Mouse (Mus musculus) heart, postnatal 36 days (tissue): Measurements from ENCODE around the gene Pnma1. TPM values are rescaled to one million over a fixed set of nuclear protein-coding genes. Genes with fewer than 3 reads are reported as not detected.

ENCODE experiments used
- DNase-seq, 2 experiments: peaks; one replicate each; pipeline ENCODE4 v3.0.0; 2021 to 2022
- intact Hi-C: fragments of 180-260 bp; cut with DNase I; formaldehyde crosslinking; loops from one replicate; pipeline ENCODE4 v1.15.1; 2025
- total RNA-seq, 2 experiments: library from RNA; stranded (reverse); gene quantifications; 2 replicates each; pipeline ENCODE4 v1.2.3; 2021

Pnma1 gene
- total RNA-seq, 2 experiments from 2014 or later, result 0.11 to 0.22 TPM

DNA sequence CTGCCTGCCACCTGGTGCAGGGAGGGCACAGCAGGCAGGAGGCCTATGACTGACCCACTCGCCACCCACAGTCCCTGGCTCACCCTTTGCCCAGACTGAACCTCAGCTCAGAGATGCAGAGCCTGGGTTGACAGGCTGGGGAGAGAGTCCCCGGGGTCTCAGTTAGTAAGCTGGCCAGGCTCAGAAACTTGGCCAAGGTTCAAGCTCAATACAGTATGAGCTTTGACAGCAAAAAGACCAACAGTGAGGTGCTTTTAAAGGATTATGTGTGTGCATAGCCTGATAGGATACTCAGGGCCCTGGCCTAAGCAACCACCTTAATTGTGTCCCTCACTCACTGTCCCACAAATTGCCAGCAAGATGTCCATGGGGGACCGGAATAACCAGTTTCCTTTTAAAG, 31.8 kb upstream of the Pnma1 start:
- no peak for DNase-seq
- intact Hi-C loops, result no loop called here

DNA sequence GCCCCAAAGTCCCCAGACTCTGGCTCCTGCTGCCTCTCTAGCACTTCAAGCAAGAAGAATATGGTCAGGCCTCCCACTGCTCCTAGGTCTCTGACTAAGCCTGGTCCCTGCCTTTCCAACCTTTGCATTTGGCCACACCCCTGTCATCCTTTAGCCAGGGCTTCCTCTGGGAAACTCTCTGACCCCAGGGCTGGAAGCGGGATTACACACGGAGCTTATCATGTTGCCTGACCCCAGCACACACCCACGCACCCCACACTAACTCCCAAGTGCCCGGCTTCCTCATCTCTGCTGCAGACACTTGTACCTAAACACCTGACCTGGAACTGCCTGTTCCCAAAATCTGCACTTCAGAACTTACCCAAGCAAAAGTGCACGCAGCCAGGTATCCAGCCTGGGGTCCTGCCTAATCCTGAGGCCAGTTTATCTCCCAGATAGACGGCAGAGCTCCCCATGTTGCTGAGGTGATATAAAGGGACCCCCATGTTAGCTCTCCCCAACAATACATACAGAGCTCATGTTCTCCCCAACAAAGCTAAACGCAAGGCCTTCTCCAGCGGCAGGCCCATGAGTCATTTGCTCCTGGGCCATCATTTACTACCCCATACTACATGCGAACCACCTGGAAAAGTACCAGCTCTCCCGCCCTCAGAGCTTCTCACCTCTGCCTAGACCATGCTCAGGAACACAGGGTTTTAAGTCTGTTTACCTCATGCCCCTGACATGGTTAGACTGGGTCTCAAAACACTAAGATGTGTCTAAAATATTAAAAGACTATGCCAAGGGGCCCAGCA, 30.6 kb upstream of the Pnma1 start:
- intact Hi-C loops, result no loop called here

DNA sequence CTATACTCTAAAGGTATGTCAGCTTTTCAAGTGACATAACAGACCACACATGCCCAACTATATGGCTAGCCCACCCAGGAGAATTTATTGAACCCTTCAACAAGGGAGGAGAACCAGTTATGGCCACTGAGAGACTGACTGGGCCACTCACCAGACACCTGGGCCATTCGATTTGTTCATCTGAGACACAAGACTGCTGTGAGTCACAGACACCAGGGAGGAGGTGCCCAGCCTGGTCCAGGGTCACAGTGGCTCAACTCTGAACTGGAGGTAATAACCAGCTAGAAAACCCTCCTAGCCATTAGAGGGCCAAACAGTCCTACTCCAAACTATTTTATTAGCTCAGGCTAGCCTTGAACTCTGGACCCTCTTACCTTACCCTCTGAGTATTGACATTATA, 29.8 kb upstream of the Pnma1 start:
- no peak for DNase-seq
- intact Hi-C loops, result no loop called here

More for the DNA sequence above, 30.6 kb upstream of the Pnma1 start:
- DNase-seq, result no peak

DNA sequence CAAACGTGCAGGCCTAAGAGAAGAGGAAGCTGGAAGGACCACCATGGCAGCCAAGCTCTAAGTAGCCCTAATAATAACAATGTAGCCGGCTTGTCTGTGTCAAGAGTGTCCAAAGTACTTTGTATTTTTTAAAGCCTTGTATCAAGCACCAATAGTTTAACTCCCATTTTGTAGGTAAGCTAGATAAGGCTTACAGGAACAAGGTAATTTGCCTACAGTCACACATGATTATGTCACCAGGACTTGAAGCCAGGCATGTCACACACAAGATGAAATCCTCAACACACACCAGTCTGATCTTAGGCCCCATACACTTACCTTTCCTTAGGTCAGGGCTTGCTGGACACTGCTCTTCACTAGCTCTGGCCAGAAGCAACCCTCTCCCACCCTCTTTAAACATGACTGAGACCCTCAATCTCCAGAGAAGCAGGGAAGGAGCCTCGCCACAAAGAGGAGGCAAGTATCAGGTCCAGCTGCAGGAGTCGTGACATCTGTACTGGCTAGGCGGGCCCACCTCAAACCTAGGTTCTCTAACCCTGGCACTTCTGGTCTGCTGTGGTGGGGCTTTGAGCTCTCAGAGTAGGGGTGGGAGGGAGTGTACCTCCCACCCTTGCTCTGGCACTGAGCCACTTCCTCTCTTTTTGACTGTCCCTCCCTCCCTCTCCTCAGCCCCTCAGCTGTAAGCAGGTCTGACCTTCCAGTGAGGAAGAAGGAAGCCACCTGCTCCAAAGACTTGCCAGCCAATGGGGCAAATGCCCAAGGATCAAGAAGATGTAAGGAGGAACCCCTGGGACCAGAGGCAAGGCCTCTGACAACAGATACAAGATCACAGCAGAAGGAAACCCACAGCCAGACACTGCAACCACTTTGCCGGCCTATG, 28.8 kb upstream of the Pnma1 start:
- intact Hi-C loops, result loop anchor here (1.0 kb wide), 1 partner anchor 15 kb away; no protein-coding TSS in a partner anchor
- DNase-seq, result no peak

DNA sequence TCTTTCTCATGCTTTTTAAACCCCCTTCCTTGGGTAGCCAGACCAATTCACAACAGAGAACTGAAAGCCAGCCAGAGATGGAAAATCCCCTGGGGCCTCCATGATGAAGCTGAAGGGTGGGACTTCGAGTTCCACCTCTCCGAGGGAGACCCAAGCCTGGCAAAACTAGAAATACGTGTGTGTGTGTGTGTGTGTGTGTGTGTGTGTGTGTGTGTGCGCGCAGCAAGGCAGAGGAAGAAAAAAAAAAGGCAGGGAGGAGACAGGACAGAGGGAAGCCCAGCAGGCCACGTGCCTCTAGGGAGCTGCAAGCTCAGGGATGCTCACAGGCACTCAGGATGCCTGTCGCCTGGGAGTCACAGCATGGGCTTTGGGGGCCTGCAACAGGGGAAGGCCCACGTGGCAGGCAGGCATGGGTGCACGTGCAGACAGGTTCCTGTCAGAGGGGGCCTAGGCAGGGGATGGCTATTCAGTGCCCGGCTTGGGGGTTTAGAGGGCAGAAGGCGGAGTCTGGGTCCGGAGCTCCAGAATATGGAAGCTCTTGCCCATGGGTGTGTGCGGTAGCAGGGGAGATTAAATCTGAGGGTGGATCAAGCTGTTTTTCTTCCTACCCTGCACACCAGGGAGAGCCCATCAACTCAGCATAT, 28.0 kb upstream of the Pnma1 start:
- peak in 1 of 2 experiments; percentile 50 for DNase-seq
- intact Hi-C loops, result loop anchor here (1.0 kb wide), 1 partner anchor 16 kb away; no protein-coding TSS in a partner anchor

DNA sequence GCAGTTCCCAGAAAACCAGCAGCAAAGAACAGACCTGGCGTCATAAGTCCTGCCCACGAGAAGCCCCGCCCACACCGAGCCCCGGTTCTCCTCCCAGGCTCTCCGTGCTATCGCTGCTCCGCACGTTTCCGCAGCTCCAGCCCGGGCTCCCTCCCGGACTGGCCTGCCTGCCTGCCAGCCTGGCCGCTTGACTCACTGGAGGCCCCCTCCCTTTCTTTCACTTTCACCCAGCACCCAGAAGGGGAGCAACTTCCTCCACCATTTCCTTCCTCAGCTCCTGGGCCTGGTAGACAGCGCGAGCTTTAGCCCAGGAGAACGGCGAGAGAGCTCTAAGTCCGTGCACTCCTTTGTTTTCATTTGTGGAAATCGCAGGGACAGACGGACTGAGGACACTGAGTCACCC, 27.4 kb upstream of the Pnma1 start:
- DNase-seq, result peak; percentile 87 to 88

DNA sequence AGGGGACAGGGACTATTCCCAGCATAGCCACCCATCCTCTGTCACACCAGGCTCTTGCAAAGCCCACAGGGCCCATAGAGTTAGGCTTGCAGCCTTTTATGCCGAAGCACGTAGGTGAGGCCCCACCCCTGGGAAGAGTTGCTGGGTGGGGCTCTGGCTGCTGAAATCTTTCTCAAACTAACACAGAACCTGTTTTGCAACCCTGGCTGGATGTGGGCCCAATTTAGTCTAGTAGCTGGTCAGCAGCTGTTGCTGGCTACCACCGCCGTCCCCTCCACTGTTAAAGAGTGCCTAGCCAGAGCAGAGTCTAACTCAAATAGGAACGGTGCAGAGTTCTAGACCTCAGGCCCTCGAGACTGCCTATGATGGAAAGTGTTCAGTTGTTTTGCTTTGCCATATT, 26.6 kb upstream of the Pnma1 start:
- peak; percentile 75 to 79 for DNase-seq
- intact Hi-C loops, result loop anchor here (1.0 kb wide), 1 partner anchor 44 kb away; no protein-coding TSS in a partner anchor

More for the DNA sequence above, 27.4 kb upstream of the Pnma1 start:
- intact Hi-C loops, result loop anchor here (1.0 kb wide), 1 partner anchor 17 kb away; no protein-coding TSS in a partner anchor

DNA sequence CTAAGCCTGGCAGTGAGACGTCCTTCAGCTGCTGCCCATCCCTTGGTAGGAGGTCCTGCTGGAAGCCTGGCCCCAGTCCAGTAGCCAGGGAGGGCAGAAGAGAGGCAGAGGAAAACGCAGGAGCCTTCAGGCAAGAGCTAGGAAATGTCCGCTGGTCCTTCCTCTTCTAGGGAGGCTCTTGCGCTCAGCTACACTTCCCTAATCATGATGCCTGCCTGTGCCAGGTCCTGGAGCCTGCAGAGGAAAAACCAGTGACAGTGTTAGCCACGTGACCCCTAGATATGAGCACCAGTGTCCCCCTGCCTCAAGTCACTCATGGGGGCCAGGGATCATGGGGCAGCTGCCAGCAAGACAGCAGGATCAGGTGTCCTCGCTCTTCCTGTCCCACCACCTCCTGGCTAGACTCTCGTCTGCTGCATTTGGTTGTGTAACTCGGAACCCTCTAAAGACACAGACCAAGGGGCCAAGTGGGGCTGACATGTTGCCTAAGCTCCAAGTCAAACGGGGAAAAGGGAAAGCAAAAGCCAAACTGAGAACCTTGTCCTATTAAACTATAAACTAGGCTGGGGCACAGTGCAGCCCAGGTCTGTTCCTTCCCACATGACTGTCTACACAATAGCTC, 26.0 kb upstream of the Pnma1 start:
- peak in 1 of 2 experiments; percentile 60 for DNase-seq
- intact Hi-C loops, result loop anchor here (1.0 kb wide), 1 partner anchor 45 kb away; no protein-coding TSS in a partner anchor

DNA sequence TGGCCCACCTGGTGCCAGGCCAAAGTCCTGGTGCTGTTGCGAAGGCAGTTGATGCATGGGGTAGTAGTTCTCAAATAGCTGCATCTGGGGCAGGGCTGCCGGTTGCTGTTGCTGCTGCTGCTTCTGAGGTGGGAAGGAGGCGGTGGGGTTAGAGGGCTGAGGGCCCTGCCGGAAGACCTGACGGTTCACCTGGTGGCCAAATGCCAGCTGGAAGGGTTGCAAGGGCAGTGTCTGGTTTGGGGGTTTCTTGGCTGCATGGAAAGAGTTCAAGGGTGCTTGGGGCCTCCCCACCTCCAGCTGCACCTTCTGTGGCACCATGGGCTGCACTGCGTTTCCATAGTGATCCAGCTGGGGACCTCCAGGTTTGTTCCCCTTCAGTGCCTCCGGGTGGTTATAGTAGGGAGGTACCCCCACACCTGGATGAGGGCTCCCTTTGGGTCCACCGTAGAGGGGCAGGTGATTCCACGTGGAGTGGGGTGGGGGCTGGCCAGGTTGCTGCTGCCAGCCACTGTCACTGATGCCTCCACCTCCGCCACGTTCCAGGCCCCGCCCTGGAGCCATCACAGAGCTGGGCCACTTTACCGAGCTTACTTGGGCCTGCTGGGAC, 25.1 kb upstream of the Pnma1 start:
- DNase-seq, result no peak
- intact Hi-C loops, result no loop called here

DNA sequence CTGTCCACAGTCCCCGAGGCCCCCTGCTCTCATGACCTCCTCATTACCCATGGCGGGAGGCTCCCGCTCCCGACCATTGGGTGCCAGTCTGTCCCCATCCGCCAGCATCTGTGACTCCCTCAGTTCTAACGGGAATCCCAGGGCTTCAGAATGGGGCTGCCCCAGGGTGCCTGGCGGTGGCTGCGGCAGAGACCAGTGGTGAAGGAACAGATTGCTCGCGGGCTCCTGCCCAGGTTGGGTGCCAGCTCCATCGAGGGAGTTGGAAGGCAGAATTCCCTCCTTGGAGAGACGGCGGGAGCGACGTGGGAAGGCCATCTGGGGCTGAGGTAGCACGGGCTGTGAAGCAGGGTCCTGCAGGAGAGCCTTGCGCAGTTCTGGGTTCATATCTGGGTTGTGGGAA, 24.6 kb upstream of the Pnma1 start:
- DNase-seq, result no peak

DNA sequence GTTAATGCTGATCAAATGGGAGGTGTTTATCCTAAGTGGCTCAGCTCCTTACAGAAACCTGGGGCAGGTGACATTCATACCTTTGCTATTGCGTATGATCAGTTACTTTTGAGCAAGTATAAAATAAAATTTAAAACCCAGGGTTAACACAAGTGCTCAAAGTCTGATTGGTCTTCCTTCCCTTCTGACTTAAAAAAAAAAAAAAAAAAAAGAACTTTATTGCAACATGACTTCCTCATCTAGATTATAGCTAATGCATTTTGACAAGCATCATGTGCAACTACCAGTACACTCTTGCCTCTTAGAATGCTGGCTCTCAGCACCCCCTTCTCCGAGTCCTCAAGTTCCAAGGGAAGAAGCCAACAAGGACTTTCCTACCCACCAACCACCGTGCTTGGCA, 23.9 kb upstream of the Pnma1 start:
- no peak for DNase-seq
- intact Hi-C loops, result no loop called here

More for the DNA sequence above, 24.6 kb upstream of the Pnma1 start:
- intact Hi-C loops, result no loop called here

DNA sequence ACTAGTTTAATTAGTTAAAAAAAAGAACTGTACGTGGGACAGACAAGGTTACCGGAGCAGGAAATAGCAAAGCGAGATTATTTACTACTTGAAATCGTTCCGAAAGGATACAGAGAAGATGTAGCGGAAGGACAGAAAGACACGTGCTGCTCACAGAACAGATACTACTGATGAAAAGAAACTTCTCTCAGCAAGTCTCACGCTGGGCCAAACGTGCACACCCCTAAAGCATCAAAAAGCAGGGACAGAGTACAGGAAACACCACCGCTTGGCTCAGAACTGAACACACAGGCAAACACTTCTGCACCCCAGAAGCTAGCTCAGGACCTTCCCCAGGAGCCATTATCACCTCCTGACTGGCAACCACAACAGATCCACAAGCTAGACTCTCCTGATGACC, 22.3 kb upstream of the Pnma1 start:
- intact Hi-C loops, result no loop called here
- DNase-seq, result no peak

DNA sequence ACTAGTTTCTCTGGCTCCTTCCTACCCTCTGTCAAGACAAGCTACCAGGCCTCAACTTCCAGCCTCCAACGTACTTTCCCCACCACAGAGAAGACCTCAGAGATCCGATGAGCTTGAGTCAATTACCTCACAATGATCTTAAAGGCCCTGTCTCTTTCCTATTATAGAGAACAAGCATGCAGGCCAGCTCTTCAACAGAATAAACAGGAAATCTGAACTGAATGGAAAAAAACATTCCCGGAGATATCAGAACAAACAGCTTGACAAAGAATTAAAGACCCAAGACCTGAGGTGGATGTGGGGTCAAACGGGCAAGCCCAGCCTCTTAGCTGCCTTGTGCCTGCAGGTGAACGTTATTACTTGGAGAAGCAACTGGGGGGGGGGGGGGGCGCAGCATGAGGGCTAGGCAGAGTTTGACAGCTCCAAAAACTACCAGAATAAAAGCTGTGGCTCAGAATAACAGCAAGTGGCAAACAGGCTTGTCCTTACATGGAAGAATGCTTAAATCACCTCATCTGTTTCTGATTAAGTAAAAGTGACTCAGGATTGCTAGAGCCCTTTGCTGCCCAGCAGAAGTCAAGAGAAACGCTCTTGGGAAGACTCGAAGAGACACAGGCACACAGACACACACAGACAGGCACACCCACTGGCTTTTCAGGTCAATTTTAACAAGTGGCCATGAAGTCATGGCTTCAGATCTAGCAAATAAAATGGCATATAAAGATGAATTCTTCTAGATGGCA, 17.5 kb upstream of the Pnma1 start:
- DNase-seq, result no peak
- intact Hi-C loops, result no loop called here

DNA sequence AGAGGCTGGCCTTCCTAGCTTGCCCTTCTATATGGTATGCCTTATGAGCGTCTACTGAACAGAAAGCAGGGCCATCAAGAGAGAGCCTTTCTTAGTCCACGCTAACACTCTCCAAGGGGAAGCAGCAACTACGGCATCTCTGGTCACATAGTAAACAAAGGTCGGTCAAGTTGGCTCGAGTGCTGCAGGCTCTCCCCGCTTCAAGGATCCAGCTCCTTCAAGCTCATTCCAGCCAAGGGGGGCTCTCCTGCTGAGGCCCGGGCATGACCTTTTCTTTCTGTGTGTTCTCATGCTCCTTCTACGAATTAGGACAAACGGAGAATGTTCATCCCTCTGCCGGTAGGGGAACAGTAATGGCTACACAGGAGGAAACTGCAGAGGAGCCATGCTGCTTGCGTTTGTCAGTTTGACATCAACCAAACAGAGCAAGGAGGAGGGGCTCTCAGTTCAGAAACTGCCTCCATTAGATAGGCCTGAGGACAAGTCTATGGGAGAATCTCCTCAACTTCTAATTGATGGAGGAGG, 15.4 kb upstream of the Pnma1 start:
- no peak for DNase-seq
- intact Hi-C loops, result loop anchor here (1.0 kb wide), 1 partner anchor 86 kb away; no protein-coding TSS in a partner anchor

DNA sequence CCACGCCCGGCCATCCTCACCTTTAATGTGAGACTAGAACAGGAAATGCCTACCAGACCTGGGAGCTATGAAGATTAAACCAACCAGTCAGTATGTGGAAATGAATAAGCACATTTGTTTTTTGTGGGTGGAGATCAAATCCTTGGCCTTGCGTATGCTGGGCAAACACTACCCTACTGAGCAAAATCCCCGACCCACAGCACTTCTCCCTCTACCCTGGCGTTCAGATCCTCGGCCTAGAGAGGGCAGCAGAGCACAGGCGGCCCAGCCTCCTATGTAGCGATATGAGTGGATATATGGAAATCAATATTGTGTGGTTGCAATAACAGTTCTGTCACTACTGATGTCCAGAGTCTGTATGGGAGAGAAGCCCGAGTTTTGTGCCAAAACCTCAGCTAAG, 14.8 kb upstream of the Pnma1 start:
- intact Hi-C loops, result loop anchor here (1.0 kb wide), 1 partner anchor 86 kb away; no protein-coding TSS in a partner anchor
- no peak for DNase-seq

DNA sequence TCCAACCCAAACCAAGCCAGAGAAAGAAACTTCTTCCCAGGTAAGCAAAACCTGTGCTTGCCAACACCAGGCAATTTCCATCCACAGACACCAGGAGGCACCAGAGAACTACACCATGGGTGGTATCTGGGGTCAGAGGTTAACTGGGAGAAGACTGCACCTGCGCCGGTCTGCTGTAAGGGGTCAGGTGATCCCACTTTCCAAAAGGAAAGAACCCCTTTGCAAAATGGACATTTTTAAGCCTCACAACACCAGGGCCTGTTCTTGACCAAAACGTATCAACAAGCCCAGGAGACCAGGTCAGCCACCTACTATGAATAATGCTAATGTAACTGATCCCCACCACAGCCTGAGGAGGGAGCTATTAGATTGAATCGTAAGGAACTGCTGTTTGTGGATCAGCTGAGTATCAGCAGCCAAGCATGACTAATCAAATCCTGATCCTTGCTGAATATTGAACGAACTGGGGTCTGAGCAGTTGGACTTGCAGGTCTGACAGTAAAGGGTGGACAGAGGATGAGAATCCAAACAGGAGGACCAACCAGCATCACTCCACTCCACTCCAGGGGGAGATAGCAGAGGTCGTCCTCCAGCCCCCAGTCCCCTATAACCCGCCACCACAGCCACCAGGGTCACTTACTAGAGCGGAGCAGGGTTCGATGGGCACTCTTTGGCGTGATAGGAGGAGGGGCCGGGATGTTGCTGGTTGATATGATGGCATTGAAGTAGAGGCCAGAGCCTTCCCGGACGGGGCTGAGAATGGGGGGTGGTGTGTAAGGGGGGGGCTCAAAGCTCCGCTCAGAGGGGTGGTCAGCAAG, 13.5 kb upstream of the Pnma1 start:
- DNase-seq, result no peak
- intact Hi-C loops, result no loop called here

DNA sequence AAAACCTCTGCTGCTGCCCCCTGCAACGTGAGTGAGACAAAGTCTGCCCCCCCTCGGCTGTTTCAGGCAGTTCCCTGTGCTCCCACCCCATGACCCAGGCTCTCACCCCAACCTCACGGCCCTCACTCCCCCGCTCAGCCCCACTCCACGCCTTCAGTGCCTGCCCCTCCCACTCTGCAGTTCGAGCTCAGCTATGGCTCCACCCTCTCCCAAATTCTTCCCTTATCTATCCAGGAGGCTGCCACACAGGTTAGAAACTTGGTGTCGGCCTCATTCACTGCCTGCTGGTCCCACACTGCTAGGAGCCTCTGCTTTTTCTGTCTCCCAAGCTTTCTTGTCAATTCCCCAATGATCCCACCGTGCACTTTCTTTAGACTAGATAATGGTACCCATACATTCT, 12.8 kb upstream of the Pnma1 start:
- intact Hi-C loops, result no loop called here
- DNase-seq, result no peak

DNA sequence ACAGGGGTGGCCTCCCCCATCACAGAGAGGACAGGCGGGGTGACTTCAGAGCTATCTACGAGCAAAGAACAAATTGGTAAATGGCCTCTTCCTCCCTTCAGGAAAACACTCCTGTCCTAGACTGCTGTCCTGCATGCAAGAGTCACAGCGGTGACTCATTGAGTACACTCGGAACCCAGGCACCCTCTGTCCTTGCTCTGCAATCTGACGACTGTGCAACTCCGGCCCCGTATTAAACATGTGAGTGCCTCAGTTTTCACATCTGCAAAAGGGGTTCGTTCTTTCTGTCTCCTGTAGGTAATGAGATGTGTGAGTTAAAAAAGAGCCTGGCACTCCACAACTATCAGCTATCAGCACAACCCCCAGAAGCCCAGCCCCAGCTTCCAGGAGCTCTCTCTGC, 12.2 kb upstream of the Pnma1 start:
- no peak for DNase-seq
- intact Hi-C loops, result no loop called here
